Mouse (Mus musculus) embryonic facial prominence, embryonic 12.5 days (tissue): Measurements from ENCODE around the gene Mfap2. TPM values are rescaled to one million over a fixed set of nuclear protein-coding genes. Genes with fewer than 3 reads are reported as not detected.

Experiments used
- ATAC-seq: fragments of 200-750 bp; cut with Nextera tagmentation; 2 replicates; pipeline ENCODE4 v1.8.0; 2017; ENCODE audit not compliant: insufficient number of reproducible peaks, insufficient read depth, low FRiP score, low TSS enrichment
- H3K27ac ChIP-seq: fragments of 300-500 bp; sonication (generic); 2 replicates; pipeline ENCODE4 v1.5.1; 2016; ENCODE audit warnings: mild to moderate bottlenecking
- H3K27me3 ChIP-seq: fragments of 300-500 bp; sonication (generic); 2 replicates; pipeline ENCODE4 v1.6.1; 2016; ENCODE audit warnings: mild to moderate bottlenecking, moderate library complexity
- H3K36me3 ChIP-seq: fragments of 300-500 bp; sonication (generic); 2 replicates; pipeline ENCODE4 v1.6.1; 2016; ENCODE audit warnings: mild to moderate bottlenecking
- H3K4me1 ChIP-seq: fragments of 300-500 bp; sonication (generic); 2 replicates; pipeline ENCODE4 v1.6.1; 2016
- H3K4me2 ChIP-seq: fragments of 300-500 bp; sonication (generic); replicated peaks from 2 replicates; pipeline ENCODE4 v1.6.1; 2016; ENCODE audit warnings: mild to moderate bottlenecking, moderate library complexity
- H3K4me3 ChIP-seq: fragments of 300-500 bp; sonication (generic); 2 replicates; pipeline ENCODE4 v1.5.1; 2016; ENCODE audit warnings: mild to moderate bottlenecking
- H3K9ac ChIP-seq: fragments of 300-500 bp; sonication (generic); 2 replicates; pipeline ENCODE4 v1.6.1; 2016; ENCODE audit warnings: mild to moderate bottlenecking, moderate library complexity
- H3K9me3 ChIP-seq: fragments of 300-500 bp; sonication (generic); 2 replicates; pipeline ENCODE4 v1.6.1; 2016; ENCODE audit warnings: mild to moderate bottlenecking, moderate library complexity
- WGBS: fragments of 180-500 bp; shearing (Covaris S2); methylation state at CpG from one replicate; pipeline ENCODE4 v1.1.7; 2016; 5-methylcytosine and 5-hydroxymethylcytosine counted together
- polyA plus RNA-seq: library from polyadenylated mRNA; unstranded; fragments of >200 nt; fragmentation: Nextera tagmentation; extraction: Ambion mirVana; gene quantifications from 2 replicates; pipeline ENCODE4 v1.2.1, GENCODE M21; 2016

The Mfap2 gene
- 646 and 656 TPM in 2 replicates for polyA plus RNA-seq

DNA sequence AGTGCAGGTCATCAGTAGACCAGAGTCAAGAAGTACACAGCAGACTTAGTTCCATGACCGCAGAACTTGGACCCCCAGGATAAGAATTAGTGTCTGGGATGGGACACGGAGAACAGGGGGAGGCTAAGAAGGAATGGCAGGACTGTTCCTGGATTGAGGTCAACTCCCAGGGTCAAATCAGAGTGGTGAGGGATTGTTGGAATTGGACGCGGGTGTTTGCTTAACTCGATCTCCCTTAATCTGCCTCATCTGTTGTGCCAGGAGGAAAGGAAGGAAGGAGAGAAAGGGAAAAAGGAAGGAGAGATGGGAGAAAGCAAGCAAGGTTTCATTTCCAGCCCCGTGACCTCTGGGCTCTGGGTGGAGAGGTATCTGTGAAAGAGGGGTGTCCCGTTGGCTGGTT, at the start of gene Mfap2:
TSS of gene Mfap2 (plus strand) at position 301 of the 400 bp plus-strand sequence.
- Histone ChIP-seq H3K9ac (peak within 1 kb of the TSS; percentile 93), H3K4me3 (peak within 1 kb of the TSS; percentile 71), H3K27ac (peak within 1 kb of the TSS; percentile 96), H3K4me1 (peaks cover 20% of the 10 kb centered on the region), H3K4me2 (peak within 1 kb of the TSS; percentile 83), H3K27me3 (no peaks in the 10 kb centered on the region), H3K9me3 (no peaks in the 10 kb centered on the region), H3K36me3 (peaks cover 59% of the 10 kb centered on the region)
- WGBS, result 7% methylated on average over 7 of the region's 7 CpGs
- ATAC-seq, result no peak

DNA sequence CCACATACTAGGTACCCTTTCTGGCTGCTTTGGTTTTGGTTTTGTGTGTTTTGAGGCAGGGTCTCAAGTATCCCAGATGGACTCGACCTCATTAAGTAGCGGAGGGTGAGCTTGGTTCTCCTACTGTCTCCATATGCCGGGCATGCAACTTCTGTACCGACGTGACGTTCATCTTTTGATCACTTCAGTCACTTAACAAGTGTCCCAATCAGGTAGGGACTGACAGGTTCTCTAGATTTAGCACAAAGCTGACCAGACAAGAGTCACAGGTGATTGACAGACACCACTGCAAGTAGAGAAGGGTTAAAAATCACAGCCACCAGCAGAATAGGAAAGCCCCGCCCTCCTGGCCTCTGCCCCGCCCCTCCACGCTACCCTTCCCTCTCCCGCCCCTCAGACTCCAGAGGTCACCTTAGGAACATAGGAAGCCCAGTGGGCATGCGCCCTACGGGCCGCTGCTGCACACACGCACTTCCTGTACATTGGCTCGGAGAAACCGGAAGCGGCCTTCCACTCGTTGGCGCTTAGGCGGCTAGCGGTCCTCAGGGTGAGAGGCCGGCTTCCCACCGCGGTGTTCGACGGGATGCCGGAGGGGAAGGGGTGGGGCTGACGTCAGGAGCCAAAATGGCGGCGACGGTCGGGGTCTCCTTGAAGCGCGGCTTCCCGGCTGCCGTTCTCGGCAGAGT, 49.3 kb upstream of the Mfap2 start, which contains the start of gene Sdhb:
TSS of gene Sdhb (plus strand) at position 423 of the 686 bp plus-strand sequence.
- ATAC-seq, result peak; percentile 90
- Histone ChIP-seq H3K4me1 (peaks cover 22% of the 10 kb centered on the region), H3K9ac (peak within 1 kb of the TSS; percentile 83), H3K9me3 (no peaks in the 10 kb centered on the region), H3K4me2 (peak within 1 kb of the TSS; percentile 93), H3K27ac (peak within 1 kb of the TSS; percentile 72), H3K4me3 (peak within 1 kb of the TSS; percentile 89), H3K36me3 (peaks cover 2% of the 10 kb centered on the region; the same call in 1 of the 2 replicates), H3K27me3 (no peaks in the 10 kb centered on the region)
- 2% methylated on average over 36 of the region's 37 CpGs for WGBS

DNA sequence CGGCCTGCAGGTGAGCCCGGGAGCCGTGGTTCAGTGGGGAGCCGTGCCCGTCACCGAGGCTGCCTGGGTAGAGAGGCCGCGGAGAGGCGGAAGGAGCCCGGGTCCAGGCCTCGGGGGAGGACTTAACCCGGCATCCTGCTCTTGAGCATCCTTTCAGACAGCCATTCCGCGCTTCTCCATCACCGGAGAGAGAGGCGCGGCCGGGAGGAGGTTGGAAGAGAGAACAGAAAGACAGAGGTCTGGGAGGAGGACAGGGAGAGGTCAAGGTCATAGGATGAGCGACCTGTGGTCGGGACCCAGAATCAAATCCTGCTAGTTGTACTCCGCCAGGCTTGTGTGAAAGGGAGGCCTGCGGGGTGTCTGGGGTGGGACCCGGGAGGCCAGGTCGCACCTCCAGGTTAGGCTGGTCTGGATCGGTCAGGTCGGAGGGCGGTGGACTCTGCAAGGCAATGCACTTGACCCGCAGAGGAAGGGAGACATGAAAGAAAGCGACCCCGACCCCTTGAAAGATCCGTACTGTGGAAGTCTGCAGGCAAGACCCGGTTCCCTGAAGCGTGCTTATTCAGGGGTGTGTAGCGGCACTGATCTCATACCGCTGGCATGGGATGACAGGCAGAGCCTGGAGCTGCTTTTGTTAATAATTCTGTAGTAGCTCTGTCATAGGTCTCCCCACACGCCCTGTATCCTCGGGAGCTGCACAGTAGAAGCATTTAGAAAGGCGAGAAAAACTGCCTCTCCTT, 48.6 kb upstream of the Mfap2 start:
- peak overlapping the region; percentile 83 for H3K9ac ChIP-seq
- H3K27ac ChIP-seq, result peak overlapping the region; percentile 72
- H3K9me3 ChIP-seq, result no peaks in the 10 kb centered on the region
- ATAC-seq, result no peak; the same call in 1 of the 2 replicates
- WGBS, result 1% methylated on average over 36 of the region's 38 CpGs
- no peaks in the 10 kb centered on the region for H3K27me3 ChIP-seq
- peaks cover 8% of the 10 kb centered on the region; the same call in 1 of the 2 replicates for H3K36me3 ChIP-seq
- H3K4me2 ChIP-seq, result peak overlapping the region; percentile 93
- H3K4me3 ChIP-seq, result peak overlapping the region; percentile 89
- peaks cover 22% of the 10 kb centered on the region for H3K4me1 ChIP-seq

DNA sequence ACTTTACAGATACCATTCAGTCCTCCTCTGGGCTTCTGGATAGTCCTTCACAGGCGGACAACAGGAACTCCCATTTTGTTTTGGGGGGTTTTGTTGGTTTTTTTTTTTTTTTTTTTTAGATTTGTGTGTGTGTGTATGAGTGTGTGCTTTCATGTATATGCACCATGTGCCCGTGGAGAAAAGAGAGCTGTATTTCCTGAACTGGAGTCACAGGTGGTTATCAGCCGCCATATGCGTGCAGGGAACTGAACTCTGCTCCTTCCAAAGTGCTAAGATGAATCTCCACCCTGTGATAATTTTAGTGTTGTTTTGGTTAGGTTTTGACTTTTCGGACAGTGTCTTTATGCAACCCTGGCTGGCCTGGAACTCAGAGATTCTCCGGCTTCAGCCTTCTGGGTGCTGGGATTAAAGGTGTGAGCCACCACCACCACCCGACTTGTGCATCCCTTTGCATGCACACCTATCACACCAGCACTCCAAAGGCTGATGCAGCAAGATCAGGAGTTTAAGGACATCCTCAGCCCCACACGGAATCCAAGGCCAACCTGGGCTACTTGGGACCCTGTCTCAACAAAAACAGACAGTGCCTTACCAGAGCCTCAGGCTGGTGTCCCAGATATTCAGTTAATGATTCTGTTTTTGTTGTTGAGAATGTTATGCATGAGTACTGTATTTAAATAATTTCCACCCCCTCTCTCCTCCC, 47.9 kb upstream of the Mfap2 start:
- Histone ChIP-seq H3K4me3 (peak overlapping the region; percentile 89), H3K4me1 (peaks cover 15% of the 10 kb centered on the region), H3K36me3 (peaks cover 15% of the 10 kb centered on the region), H3K27ac (no peak overlapping the region), H3K27me3 (no peaks in the 10 kb centered on the region), H3K4me2 (peak overlapping the region; percentile 93), H3K9ac (peak overlapping the region; percentile 83), H3K9me3 (no peaks in the 10 kb centered on the region)
- WGBS, result 71% methylated on average over 8 of the region's 8 CpGs
- no peak for ATAC-seq

DNA sequence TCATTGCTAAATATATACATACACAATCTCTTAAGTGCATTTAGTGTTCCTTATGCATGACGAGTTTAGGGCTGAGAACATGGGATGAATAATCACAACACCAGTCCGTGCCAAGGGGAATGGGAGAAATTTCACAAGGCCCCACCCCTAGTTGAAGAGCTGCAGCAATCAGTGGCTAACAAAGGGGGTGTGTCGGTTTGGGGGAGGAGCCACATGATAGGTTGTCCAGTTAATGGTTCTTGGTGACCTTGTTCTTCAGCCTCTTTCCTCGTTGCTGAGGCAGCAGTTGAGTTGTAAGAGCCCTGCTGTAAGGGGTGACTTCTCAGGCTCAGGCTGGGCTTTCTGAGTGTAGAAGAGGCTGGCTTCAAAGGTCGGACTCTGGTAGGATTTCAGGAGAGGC, 47.3 kb upstream of the Mfap2 start:
- 34% methylated on average over 5 of the region's 5 CpGs for WGBS
- Histone ChIP-seq H3K4me1 (peaks cover 12% of the 10 kb centered on the region; the same call in 1 of the 2 replicates), H3K9me3 (no peaks in the 10 kb centered on the region), H3K9ac (no peak overlapping the region), H3K27ac (no peak overlapping the region), H3K36me3 (peaks cover 21% of the 10 kb centered on the region), H3K4me3 (no peak overlapping the region), H3K4me2 (no peak overlapping the region), H3K27me3 (no peaks in the 10 kb centered on the region)
- ATAC-seq, result no peak

DNA sequence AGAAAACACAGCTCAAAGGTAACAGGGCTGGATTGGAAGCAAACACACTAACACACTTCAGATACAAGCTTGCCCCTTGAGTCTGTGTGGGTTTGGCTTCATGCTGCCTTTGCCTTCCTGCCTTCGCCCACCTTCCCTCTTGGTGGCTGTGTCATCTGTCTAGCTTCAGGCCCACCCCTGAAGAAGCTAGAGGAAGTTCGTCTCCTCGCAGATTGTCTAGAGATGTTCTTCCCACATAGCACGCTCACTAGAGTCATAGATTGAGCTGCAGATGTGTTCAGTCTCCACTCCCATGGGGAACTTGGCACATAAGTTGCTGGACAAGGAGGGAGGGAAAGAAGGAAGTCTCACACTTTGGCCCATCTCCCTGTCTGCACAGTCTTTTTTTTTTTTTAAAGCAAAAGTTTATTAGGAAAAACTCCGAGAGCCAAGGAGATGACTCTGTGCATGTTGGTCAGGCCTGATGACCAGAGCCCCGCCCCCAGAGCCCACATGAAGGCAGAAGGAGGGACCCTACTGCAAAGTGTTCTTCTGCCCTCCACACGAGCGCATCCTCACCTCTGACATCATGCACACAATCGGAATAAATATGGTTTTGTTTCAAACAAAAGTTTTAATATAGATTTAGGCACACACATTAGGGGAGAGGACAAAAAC, 46.1 kb upstream of the Mfap2 start:
- H3K36me3 ChIP-seq, result peaks cover 31% of the 10 kb centered on the region

DNA sequence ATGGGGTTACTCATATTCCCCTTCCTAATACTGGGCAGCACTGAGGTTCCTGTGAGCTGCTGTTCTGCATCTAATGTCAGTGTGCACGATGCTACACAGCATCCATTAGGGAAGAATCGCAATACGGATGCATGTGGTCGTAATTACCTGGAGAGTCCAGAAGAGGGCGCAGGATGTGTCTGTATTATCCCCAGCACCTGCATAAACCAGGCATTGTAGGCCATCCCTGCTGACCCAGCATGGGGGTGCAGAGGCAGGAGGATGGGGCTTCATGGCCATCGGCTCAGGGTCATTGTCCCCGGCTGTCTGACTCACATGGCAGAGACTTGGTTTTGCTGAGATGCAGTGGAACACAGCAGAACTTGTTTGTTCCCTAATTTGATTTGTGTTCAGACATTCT, 45.6 kb upstream of the Mfap2 start:
- 20% methylated on average over 7 of the region's 7 CpGs for WGBS
- no peak for ATAC-seq
- H3K4me3 ChIP-seq, result no peak overlapping the region
- no peak overlapping the region for H3K9ac ChIP-seq
- H3K4me1 ChIP-seq, result peaks cover 12% of the 10 kb centered on the region; the same call in 1 of the 2 replicates
- no peak overlapping the region for H3K27ac ChIP-seq
- peaks cover 36% of the 10 kb centered on the region for H3K36me3 ChIP-seq
- H3K27me3 ChIP-seq, result no peaks in the 10 kb centered on the region
- H3K9me3 ChIP-seq, result no peaks in the 10 kb centered on the region
- H3K4me2 ChIP-seq, result no peak overlapping the region

More for the DNA sequence above, 46.1 kb upstream of the Mfap2 start:
- no peak overlapping the region for H3K27ac ChIP-seq
- H3K9ac ChIP-seq, result no peak overlapping the region
- no peak overlapping the region for H3K4me3 ChIP-seq
- no peaks in the 10 kb centered on the region for H3K9me3 ChIP-seq
- H3K4me1 ChIP-seq, result peaks cover 12% of the 10 kb centered on the region; the same call in 1 of the 2 replicates
- no peak for ATAC-seq
- WGBS, result 81% methylated on average over 9 of the region's 9 CpGs
- H3K4me2 ChIP-seq, result no peak overlapping the region
- no peaks in the 10 kb centered on the region for H3K27me3 ChIP-seq

DNA sequence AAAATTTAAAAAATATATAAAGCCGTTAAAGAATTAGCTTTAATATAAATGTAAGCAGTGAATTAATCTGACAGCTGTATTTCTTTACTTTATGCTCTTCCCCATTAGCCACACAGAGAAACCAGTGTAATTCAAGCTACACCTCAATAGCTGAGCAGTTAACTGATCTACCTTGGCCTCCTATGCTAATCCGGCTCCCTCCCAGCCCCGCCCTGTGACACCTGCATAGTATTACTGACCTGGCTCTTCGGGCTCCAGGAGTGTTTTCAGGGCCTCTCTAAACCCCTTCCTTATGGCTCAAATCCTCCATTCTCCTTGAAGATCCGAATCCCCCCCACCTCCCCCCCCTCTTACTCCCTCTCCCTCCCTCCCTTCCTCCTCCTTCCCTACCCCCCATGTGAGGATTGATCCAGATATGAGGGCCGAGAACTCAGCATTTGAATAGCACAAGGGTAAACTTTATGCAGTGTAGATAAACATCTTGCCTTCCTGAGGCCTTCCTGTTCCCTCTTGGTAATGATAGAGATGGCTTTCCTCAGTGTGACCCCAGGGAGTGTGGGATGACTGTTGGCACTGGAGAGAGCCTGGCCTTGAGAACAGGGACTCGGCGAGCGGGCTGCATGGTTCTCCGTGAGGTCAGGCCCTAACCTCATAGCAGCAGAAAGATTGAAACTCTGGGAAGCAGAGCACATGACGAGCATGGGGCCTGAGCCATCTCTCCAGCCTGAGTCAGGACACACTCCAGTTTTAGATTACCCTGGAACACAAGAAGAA, 42.6 kb upstream of the Mfap2 start:
- Histone ChIP-seq H3K4me3 (no peak overlapping the region), H3K27ac (no peak overlapping the region), H3K36me3 (peaks cover 65% of the 10 kb centered on the region), H3K4me1 (peaks cover 5% of the 10 kb centered on the region; the same call in 1 of the 2 replicates), H3K27me3 (no peaks in the 10 kb centered on the region), H3K9ac (no peak overlapping the region; the same call in 1 of the 2 replicates), H3K9me3 (no peaks in the 10 kb centered on the region), H3K4me2 (no peak overlapping the region)
- 79% methylated on average over 11 of the region's 11 CpGs for WGBS
- no peak for ATAC-seq

DNA sequence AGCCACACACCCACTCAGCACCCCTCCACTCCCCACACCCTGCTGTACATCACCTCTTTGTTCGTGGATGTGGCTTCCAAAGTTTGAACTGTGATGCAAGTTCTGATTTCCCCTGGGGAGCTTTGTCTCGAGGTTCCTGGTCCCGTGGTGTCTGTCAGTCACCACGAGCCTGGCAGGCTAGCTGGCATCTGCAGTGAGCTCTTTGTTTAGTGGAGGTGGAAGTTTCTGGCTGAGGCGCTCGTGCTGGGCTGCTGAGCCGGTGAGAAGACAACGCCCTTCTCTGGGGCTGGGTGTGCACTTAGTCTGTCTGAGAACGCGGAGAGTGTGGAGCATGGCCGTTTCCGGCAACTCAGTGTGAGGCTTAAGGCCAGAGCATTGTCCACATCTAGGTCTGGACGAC, 38.5 kb upstream of the Mfap2 start:
- Histone ChIP-seq H3K4me2 (no peak overlapping the region), H3K4me1 (no peaks in the 10 kb centered on the region), H3K27ac (no peak overlapping the region), H3K9me3 (no peaks in the 10 kb centered on the region), H3K4me3 (no peak overlapping the region), H3K27me3 (no peaks in the 10 kb centered on the region), H3K9ac (no peak overlapping the region), H3K36me3 (peaks cover 97% of the 10 kb centered on the region)
- WGBS, result 87% methylated on average over 13 of the region's 13 CpGs
- ATAC-seq, result no peak

DNA sequence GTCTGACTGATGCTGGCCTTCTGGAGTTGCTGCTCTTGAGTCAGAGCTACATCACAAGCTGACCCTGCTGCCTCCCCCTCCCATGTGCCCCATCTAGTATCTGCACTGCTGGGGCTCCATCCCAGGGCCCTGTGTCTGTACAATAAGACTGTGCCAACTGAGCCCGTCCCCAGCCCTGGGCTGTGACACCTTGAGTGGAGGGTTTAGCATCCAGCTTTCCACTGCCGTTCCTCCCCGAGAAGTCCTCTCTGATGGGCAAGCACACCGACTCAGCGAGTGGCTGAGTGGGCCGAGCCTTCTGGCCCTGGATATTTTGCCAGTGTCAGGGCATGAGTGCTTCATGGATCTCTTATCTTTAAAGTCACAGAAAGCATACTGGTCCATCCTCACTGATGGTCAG, 35.8 kb upstream of the Mfap2 start:
- 95% methylated on average over 6 of the region's 6 CpGs for WGBS
- Histone ChIP-seq H3K4me2 (no peak overlapping the region), H3K4me1 (no peaks in the 10 kb centered on the region), H3K9ac (no peak overlapping the region), H3K9me3 (no peaks in the 10 kb centered on the region), H3K36me3 (peaks cover 97% of the 10 kb centered on the region), H3K4me3 (no peak overlapping the region), H3K27ac (no peak overlapping the region), H3K27me3 (no peaks in the 10 kb centered on the region)
- ATAC-seq, result no peak
